Mouse (Mus musculus) cerebellum, adult 2 months (tissue): Measurements from ENCODE around the gene AI854703. TPM values are rescaled to one million over a fixed set of nuclear protein-coding genes. Genes with fewer than 3 reads are reported as not detected.
"Not testable (repeated sequence)": the region's sequence is repeated elsewhere in the genome, so short reads cannot be mapped to it uniquely, and the experiment has no call there.

Source experiments
- DNase-seq, 2 experiments: peaks; one replicate each; pipeline ENCODE4 v3.0.0; 2021
- H3K27ac ChIP-seq: fragments of 200-500 bp; 2 replicates; pipeline ENCODE4 v1.5.1; 2012; ENCODE audit warnings: low read length, control low read depth, inconsistent platforms; ENCODE audit not compliant: insufficient read depth
- H3K27me3 ChIP-seq: fragments of 200-500 bp; 2 replicates; pipeline ENCODE4 v1.6.1; 2012; ENCODE audit warnings: inconsistent platforms, mild to moderate bottlenecking, low read length, moderate library complexity; ENCODE audit not compliant: control insufficient read depth, insufficient read depth
- H3K4me1 ChIP-seq: fragments of 200-500 bp; 2 replicates; pipeline ENCODE4 v1.6.1; 2011; ENCODE audit warnings: low read length; ENCODE audit not compliant: control insufficient read depth, insufficient read depth
- H3K4me3 ChIP-seq: fragments of 200-500 bp; replicated peaks from 2 replicates; pipeline ENCODE3; 2011; ENCODE audit warnings: mild to moderate bottlenecking, low read depth, low read length, control low read depth; ENCODE audit not compliant: insufficient read depth
- CTCF ChIP-seq: fragments of 200-500 bp; IDR thresholded peaks from 2 replicates; pipeline ENCODE4 v1.5.1; 2011; ENCODE audit warnings: low read depth, mild to moderate bottlenecking, control low read depth, low read length, moderate library complexity, borderline replicate concordance; ENCODE audit not compliant: insufficient read depth
- POLR2A ChIP-seq: fragments of 200-500 bp; IDR thresholded peaks from 2 replicates; pipeline ENCODE4 v1.6.1; 2011; ENCODE audit warnings: low read length, control low read depth, borderline replicate concordance; ENCODE audit not compliant: insufficient read depth
- WGBS: fragments of 180-500 bp; shearing (Covaris S2); methylation state at CpG from one replicate; pipeline ENCODE4 v1.1.7; 2018; 5-methylcytosine and 5-hydroxymethylcytosine counted together
- polyA plus RNA-seq: library from polyadenylated mRNA; depleted of rRNA; stranded (reverse); fragments of >200 nt; gene quantifications from 2 replicates; pipeline ENCODE4 v1.2.3, GENCODE M21; 2012

The AI854703 gene
- polyA plus RNA-seq, 1 experiment = 35.2 TPM

DNA sequence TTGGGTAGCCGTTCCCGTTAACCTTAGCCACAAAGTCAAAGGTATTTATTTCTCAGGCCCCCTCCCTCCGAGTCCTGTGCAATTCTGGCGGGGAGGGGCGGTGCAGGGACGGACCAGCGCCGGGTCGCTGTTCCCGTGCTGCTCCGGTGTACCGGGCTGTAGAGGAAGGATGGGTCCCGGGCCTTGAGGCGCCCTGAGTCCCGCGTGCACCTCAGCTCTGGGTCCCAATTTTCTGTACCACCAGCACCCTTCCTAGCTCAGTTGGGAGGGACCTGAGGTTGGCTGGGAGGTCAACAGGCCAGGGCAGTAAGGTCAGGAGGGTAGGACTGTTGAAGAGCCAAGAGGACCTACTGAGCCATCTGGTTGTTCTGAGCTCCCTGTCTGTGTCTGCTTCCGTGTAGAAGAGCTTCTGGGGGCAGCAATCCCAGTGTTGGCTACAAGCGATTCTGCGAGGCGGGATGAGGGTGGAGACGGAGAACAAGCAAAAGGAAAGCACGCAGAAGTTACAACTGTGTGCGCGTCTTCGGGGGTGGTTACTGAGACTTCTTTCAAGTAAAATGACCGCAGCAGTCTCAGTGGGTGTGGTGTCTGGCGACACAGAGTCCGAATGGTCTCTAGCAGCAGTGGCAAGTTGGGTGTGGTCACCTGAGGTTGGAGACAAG lies 24.4 kb upstream of the AI854703 start:
- H3K4me1 ChIP-seq = peaks cover 6% of the 10 kb centered on the region; the same call in 1 of the 2 replicates
- H3K4me3 ChIP-seq = peak overlapping the region; percentile 69
- H3K27me3 ChIP-seq = no peaks in the 10 kb centered on the region
- DNase-seq = peak in 1 of 2 experiments; percentile 71
- WGBS = under 1% methylated on average over 28 of the region's 28 CpGs
- peak overlapping the region; percentile 86 for H3K27ac ChIP-seq
- TF ChIP-seq POLR2A (no peak; the same call in 1 of the 2 replicates), CTCF (no peak)

DNA sequence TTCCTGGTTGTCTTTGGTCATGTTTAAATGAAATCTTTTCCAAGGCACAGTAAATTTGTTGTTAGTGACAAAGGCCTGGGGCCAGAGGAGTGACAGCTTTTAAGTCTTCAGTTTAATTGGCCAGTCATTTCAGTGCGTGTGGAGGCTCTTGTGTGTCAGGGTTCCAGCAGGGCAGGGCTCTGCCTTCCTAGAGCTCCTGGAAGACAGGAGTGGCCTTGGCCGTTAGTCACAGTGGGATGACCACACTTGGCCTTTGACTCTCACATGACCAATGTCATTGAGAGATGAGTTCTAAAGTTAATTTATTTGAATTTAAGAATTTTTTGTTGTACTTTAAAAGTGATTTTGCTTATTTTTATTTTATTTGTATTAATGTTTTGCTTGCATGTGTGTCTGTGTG lies 18.4 kb upstream of the AI854703 start:
- Histone ChIP-seq H3K27ac (no peak overlapping the region), H3K4me1 (peaks cover 23% of the 10 kb centered on the region), H3K27me3 (no peaks in the 10 kb centered on the region), H3K4me3 (no peak overlapping the region)
- no peak for TF ChIP-seq CTCF
- TF ChIP-seq POLR2A = no peak
- 71% methylated on average over 2 of the region's 2 CpGs for WGBS
- DNase-seq = no peak

DNA sequence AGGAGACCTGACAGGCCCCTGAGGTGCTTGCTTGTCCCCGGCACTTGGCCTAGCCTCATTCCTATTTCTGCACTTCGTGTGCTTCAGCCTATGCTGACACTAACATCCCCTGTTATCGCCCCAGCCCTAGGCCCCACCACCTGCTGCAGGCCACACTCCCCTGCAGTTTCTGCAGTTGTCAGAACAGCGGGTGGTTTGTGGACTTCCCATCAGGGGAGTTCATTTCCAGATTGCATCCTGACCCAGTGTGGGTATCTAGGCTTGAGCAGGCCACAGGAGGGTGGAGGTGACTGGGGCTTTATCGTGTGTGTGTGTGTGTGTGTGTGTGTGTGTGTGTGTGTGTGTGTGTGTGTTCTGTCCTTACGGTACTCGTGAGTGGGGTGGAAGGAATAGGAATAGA lies 17.1 kb upstream of the AI854703 start:
- Histone ChIP-seq H3K4me1 (peaks cover 23% of the 10 kb centered on the region), H3K27me3 (no peaks in the 10 kb centered on the region), H3K4me3 (no peak overlapping the region), H3K27ac (0 out of 2 replicates have a peak overlapping the region, but pooled peaks have one; percentile 33)
- TF ChIP-seq CTCF (no peak), POLR2A (no peak)
- peak; percentile 38 to 51 for DNase-seq
- 13% methylated on average over 7 of the region's 7 CpGs for WGBS

DNA sequence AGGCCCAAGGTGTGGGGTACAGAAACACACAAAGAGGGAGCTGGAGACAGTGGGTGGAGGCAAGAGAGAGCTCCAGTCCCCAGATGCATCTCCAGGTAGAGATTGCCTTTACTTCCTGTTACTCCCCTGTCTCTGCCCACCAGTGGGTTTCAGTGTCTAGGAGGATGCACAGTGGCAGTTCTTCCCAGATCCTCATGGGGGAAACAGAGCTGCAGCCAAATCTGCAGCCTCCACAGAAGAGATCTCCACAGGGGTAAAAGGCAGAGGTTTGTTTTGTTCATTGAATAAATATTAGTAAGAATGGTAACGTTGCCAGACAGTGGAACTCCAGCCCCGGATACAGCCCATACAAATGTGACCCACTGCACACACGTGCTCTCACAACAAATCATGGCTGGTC lies 15.9 kb upstream of the AI854703 start:
- WGBS = 32% methylated on average over 3 of the region's 3 CpGs
- DNase-seq = no peak
- Histone ChIP-seq H3K27me3 (no peaks in the 10 kb centered on the region), H3K4me3 (no peak overlapping the region), H3K27ac (no peak overlapping the region), H3K4me1 (peaks cover 23% of the 10 kb centered on the region)
- no peak for TF ChIP-seq POLR2A
- TF ChIP-seq CTCF = no peak

DNA sequence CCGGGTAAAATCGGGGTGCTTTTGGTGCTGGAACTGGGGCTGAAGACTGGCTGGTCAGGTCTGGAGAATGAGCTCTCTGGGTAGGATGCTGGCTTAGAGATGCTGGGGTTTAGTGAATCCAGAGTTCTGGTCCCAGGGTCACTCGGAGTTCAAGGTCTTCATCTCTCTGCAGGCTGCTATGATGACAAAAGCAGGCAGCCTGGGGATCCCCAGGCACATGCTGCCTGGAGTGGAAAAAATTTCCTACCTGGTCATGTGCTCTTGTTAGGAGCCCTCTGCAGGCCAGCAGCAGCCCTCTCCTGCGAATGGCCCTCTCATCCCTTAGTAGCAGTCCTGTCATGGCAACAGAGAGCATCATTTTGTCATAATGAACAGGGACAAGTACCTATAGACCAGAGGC lies 13.1 kb upstream of the AI854703 start:
- 92% methylated on average over 4 of the region's 4 CpGs for WGBS
- Histone ChIP-seq H3K4me1 (peaks cover 23% of the 10 kb centered on the region), H3K27ac (no peak overlapping the region), H3K27me3 (no peaks in the 10 kb centered on the region), H3K4me3 (no peak overlapping the region)
- TF ChIP-seq CTCF (no peak), POLR2A (no peak)
- DNase-seq = no peak

DNA sequence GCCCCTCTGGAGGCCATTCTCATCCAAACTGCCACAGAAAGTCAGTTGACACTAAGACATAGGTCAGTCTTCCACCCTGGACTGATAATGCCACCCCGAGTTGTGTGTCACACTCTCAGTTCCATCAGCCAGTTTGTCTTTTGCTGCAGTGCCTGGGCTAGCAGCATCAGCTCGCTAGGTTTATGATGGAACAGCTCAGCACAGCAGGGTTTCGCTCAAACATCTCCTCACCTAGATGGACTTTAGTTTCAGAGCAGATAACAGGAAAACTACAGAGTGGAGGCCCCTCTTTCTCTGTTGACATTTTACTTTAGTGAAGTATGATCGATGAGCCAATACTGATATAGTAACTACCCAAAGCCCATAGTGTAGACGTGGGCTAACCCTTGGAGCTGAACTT lies 11.8 kb upstream of the AI854703 start:
- 93% methylated on average over 5 of the region's 5 CpGs for WGBS
- no peak for TF ChIP-seq CTCF
- TF ChIP-seq POLR2A = no peak
- H3K27me3 ChIP-seq = no peaks in the 10 kb centered on the region
- H3K27ac ChIP-seq = no peak overlapping the region
- no peak overlapping the region for H3K4me3 ChIP-seq
- DNase-seq = no peak
- peaks cover 11% of the 10 kb centered on the region for H3K4me1 ChIP-seq

DNA sequence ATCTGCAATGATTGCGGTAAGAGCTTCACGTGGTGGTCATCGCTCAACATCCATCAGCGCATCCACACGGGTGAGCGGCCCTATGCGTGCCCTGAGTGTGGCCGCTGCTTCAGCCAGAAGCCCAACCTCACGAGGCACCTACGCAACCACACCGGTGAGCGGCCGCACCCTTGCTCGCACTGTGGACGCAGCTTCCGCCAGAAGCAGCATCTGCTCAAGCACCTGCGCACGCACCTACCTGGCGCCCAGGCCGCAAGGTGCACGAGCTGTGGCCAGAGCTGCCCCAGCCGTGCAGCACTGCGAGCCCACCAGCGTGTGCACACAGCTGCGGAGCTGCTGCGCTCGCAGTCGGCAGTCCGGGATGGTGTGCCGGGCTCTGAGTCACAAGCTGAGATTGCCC lies 6.5 kb upstream of the AI854703 start:
- 96% methylated on average over 30 of the region's 30 CpGs for WGBS
- no peak for TF ChIP-seq POLR2A
- no peak for TF ChIP-seq CTCF
- DNase-seq = no peak
- H3K4me1 ChIP-seq = no peaks in the 10 kb centered on the region
- no peak overlapping the region for H3K4me3 ChIP-seq
- no peak overlapping the region for H3K27ac ChIP-seq
- no peaks in the 10 kb centered on the region for H3K27me3 ChIP-seq

DNA sequence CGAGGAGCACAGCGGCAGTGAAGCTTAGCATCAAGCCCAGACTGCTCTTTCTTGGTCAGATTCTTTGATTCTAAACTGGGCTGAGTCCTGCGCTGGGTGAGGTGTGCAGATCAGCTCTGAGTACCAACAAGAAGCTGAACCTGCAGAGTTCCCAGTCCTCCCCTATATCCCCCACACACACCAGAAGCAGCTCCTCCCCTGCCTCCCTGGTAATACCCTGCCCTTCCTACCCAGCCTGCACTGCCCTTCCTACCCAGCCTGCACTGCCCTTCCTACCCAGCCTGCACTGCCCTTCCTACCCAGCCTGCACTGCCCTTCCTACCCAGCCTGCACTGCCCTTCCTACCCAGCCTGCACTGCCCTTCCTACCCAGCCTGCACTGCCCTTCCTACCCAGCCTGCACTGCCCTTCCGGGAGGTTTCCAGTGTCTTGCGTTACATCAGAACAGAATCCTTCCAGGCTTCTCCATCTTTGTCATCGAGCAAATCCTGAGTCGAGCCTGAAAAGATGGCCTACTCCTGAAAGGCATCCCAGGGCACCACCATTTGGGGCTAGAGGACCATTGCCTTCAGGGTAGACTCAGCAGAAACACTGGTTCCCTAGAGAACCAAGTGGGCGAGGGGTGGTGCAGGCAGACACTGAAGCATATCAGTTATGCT lies 4.2 kb upstream of the AI854703 start:
- not testable (repeated sequence) for H3K27ac ChIP-seq, DNase-seq, H3K4me1 ChIP-seq, H3K27me3 ChIP-seq
- 87% methylated on average over 8 of the region's 8 CpGs for WGBS
- H3K4me3 ChIP-seq = peak overlapping the region; percentile 14
